Mouse (Mus musculus): ENCODE results near the gene Spag7. TPM values are rescaled to one million over a fixed set of nuclear protein-coding genes. Genes with fewer than 3 reads are reported as not detected.
A peak's percentile ranks its signal among the peaks of the same experiment; 100 is the strongest.

Spag7 gene
- total RNA-seq (2022) = 10 to 100 TPM; 77.0 to 99.5 (median 81.7) TPM

DNA sequence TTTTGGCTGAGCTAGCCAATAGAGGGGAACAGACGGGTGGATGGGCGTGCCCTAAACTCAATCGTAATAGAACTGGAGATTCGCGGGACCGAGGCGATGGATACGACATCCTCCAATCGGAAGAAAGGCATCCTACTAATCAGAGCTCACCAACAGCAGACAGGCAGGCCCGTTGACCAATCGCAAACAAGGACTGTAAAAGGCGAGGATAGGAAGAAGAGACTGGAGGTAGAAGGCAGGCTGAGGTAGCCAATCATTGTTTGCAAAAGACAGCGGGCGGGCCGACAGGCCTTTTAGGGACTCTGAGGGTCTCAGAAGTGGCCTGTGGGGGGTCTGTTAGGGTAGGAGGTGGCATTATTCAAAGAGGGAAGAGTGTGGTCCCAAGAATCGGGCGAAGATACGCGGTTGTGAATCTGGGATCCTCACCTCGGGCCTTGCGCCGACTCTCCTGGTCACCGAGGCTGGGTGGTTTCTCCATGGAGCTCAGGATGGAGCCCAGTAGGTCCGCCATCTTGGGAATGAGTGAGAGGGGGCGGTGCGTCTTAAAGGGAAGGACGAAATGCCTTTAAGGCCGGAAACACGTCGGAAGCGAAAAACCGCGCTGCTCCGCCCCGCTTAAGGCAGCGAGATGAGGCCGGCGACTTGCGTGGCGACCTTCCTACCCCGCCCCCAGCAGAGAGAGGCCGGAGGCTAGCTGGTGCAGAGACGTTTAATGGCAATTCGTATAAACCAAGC, at the start of gene Spag7:
Gene Spag7 (minus strand): TSS at position 646 of the 735 bp plus-strand sequence.
- peak; percentile 97 to 98 for DNase-seq (ENCODE audit: low spot score in 2 of 2)

DNA sequence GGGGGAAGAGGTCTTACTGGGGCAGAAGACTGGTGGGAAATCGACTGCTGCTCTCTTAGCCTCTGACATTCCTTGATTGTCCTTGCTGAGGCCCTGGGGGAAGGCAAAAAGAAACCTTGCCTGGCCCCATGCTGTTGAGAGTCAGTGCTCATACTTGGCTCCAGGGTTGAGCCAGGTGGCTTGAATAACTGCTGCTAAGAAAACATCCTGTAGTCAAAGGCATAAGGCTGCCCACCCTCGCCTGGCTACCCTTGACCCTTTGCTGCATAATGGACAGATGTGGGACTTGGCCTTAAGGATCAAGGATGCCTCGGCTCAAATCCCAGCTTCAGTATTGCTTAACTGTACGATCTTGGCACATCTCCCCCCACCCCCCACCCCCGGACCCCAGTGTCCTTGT, 49.3 kb upstream of the Spag7 start:
- DNase-seq (ENCODE audit: low spot score in 2 of 2) = no peak

DNA sequence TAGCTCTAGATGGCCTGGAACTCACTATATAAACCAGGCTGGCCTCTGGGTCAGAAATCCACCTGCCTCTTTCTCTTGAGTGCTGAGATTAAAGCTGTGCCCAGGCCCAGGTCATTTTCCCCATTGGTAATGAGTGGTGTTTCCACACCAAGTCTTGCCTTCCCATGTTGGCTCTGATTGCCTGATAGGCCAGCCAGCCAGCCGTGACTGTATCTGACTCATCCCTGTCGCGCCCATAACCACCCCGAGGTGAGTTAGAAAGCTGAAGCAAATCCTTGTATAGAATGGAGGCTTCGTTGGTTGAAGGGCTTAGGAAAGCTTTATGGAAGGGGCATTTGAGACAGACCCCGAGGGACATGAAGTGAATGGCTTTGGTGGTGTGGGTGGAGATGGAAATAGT, 46.6 kb upstream of the Spag7 start:
- no peak for DNase-seq (ENCODE audit: low spot score in 2 of 2)

DNA sequence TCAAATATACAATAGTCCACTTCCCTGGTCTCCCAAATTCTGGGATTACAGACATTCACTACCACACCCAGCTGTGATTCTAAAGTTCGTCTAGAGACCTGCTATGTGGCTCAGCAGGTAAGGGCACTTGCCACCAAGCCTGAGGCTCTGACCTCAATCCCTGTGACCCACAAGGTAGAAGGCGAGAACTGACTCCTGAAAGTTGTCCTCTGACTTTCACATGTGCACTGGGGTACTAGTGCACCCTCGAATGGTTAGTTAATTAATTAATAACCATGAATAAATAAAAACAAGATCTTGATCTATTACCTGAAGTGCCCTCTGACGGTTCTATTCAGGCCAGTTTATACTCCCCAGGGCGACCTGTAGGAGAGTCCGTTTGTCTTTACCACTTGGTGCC, 44.0 kb upstream of the Spag7 start:
- DNase-seq (ENCODE audit: low spot score in 2 of 2) = no peak

DNA sequence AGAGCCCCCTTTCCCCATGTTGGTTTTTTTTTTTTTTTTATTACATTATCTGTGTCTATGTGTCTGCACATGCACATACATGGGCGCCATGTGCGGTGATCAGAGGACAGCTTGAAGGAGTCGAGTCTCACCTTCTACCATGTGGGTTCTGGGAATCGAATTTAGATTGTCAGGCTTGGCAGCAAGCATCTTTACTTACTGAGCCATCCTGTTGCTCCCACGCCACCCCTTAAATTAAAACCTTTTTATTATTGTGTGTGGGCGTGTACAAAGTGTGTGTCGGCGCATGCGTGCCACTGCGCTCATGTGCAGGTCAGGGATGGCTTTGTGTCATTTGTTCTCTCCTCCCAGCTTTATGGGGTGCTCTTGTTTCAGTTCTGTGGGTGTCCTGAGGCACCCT, 41.8 kb upstream of the Spag7 start:
- DNase-seq (ENCODE audit: low spot score in 2 of 2) = no peak

DNA sequence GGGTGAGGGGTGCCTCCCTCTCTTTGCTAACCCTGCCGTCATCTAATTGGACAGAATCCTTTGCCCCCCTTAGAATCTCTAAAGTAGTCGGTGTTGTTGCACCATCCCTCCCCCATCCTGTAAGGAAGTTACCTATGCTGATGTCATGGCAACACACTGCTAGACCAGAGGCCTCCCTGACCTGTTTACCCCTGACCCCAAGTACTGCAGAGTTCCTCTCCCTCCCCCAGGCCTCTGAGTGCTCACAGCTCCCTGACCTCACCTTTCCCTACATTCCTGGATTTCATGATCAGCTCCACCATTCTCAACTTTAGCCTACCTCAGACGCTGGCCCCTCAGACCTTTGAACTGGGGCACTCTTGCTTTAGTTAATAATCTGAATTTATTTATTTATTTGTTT, 36.9 kb upstream of the Spag7 start:
- DNase-seq (ENCODE audit: low spot score in 2 of 2) = no peak

DNA sequence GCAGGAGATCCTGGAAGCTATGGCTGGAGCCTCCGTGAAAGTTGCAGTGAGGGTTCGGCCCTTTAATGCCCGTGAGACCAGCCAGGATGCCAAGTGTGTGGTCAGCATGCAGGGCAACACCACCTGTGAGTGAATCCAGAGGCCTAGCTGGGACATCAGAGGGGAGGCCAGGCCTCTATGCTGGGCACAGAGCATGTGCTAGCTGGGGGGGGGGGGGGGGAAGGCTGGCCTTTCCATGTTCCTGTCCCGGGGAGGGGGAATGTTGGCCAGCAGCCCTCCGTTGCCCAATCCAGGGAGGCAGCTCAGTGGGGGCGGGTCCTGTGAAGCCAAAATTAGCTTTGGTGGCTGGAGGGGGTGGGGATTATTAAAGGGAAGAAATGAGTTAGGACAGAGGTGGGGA, 33.6 kb upstream of the Spag7 start:
- peak; percentile 79 to 89 for DNase-seq (ENCODE audit: low spot score in 2 of 2)

DNA sequence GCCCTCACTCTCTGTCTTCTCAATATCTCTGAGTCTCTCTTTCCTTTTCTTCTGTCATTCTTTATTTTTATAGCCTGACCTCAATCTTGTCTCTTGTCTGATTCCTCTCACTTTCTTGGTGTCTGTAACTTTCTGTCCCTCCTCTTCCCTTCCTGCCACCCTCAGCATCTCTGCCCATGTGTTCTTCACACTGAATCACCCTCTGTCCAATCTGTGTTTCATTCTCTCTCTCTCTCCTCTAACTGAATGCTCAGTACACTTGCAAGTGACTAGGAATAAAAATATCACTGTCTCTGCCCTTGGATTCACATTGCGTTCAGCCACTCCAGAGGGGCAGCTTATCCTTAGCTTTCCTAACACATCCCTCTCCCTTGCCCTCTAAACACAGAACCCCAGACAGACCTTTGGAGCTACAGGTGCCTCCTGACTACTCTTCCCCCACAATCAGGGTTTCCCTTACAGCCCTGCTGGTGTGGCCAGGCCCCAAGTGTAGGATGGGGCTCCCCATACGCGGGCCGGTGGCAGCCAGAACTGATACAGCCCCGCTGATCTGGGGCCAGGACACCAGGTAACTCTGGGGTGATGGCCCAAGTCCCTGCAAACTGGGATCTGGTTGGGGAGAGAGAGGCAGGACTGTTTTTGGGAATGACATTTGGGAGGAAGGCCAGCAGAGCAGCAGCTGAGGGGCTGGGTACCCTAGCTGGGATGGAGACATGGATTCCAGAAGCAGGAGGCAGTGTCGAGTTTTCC, 32.9 kb upstream of the Spag7 start:
- no peak for DNase-seq (ENCODE audit: low spot score in 2 of 2)

DNA sequence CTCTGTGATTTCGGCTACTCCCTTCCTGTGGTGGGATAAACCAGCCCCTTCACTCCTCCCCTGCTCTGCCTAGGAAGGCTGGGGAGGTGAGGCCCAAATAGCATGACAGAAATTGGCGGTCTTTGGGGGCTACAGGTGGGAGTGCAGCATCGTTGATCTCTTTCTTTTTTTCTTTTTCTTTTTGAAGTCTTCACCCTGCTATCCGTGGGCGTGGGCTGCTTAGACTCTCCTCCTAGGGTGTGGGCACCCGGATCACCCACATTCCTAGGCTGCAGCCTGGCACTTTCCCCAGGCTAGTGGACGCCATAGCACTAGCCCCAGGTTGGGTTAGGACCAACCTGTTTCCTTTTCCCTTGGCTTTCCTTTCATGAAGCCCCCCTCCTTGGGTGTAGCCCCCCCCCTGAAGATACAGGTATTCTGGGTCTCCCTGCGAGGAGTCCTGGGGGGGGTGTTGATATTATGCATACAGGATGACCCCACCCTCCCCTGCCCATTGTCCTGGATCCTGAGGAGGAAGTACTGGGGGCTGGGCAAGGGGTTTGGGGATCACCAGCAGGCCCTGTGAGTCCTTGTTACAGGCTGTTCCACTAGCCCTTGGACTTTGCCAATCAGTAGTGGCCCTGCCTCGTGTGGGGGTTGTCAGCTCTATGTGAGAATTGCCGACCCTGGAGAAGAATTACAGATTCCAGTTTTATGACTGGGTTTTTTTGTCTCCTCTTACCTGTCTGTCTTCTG, 32.2 kb upstream of the Spag7 start:
- no peak for DNase-seq (ENCODE audit: low spot score in 2 of 2)

DNA sequence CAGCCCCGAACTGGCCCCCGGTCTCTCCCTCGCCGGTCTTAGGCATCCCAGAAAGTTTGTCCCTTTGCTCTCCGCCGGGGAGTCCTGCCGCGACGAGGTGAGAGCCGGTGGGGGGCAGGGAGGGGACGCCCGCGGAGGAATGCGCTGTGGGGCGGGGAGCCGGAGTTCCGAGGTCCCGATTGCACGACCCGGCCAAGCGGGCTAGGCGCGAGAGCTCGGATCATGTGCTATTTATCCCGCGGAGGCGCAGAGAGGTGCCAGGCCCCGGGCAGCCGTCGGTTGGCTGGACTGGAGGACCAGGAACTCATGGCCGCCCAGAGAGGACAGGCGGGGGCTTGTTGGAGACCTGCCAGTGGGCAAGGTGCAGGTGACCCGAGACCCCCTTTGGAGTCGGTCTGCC, 31.4 kb upstream of the Spag7 start:
- DNase-seq (ENCODE audit: low spot score in 2 of 2) = peak; percentile 87 to 92

DNA sequence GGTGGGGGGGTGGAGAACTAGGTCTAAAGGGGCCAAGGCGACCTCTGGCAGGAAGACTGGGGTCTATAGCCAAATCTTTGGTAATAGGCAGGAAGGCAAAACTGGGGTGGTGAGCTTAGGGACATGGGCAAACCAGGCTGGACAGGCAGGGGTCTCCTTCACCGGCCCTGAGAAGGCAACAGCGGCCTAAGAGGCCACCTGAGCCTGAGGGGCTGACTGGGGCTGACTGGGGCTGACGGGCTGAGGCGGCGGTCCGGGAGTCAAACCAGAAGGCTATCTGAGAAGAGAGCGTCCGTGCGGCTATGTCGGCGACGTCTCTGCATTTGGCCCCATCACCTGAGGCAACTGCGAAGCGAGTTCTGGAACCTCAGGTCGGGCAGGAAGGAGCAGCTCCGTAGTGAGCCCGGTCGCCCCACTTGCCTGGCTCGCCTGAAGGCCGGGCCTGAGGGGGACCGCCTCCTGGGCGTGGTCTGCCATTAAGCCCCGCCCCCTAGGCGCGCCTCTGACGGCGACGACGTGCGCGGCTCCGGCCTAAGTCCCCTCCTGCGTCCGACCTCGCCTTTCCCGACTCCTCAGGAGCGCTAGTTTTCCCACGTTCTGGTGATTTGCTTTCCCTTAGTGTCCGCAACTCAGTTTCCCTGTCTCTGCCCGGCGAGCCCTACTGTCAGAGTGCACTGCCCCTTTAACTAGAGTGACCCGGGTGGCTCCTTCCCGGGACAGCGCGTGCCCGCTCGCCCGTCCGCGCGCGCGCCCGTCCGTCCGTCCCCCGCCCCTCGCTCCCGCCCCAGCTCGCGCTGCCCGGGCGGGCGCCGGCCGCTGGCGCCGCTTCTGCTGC, 30.7 kb upstream of the Spag7 start, which contains the start of the genes Inca1 and Kif1c:
Gene Inca1 (minus strand): TSS at position 434 of the 835 bp plus-strand sequence.
Gene Kif1c (plus strand): TSS at position 827 of the 835 bp plus-strand sequence.
- peak; percentile 91 to 94 for DNase-seq (ENCODE audit: low spot score in 2 of 2)

DNA sequence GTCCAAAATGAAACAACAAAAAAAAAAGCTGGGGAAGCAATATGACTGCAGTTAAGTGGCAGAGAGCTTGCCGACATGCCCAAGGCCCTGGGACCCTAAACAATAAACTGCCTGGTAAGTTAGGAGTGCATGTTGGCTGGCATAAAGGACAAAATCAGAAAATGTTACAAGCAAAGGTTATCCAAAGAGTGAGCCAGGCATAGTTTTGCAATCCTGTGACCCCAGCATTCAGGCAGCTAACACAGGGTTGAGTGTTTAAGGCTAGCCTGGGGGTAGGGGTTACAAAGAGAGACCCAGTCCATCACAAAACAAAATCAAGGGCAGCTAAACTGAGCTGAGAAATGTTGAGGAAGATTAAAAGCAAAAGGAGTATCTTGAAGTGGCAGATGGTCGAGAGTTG, 29.8 kb upstream of the Spag7 start:
- no peak for DNase-seq (ENCODE audit: low spot score in 2 of 2)

DNA sequence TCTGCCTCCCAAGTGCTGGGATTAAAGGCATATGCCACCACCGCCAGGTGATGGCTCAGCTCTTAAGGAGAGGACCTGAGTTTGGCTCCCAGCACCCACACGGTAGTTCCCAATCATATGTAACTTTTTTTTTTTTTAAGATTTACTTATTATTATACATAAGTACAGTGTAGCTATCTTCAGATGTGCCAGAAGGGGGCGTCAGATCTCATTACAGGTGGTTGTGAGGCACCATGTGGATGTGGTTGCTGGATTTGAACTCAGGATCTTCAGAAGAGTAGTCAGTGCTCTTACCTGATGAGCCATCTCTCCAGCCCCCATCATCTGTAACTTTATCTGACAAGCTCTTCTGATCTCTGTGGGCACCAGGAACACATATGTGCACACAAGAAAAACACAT, 28.2 kb upstream of the Spag7 start:
- no peak for DNase-seq (ENCODE audit: low spot score in 2 of 2)

DNA sequence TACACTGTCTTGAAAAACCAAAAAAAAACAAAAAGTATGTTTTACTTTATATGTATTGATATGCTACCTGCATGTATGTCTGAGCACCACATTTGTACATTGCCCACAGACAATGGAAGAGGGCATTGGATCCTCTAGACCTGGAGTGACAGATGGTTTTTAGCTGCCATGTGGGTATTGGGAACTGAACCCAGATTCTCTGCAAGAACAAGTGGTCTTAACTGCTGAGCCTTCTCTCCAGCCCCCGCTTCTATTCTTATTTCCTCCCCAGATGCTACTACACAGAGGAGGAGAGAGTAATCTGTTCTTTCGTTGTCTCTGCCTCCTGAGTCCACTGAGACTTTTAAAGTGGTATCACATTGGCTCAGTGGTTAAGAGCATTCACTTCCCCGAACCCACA, 24.3 kb upstream of the Spag7 start:
- DNase-seq (ENCODE audit: low spot score in 2 of 2) = no peak

DNA sequence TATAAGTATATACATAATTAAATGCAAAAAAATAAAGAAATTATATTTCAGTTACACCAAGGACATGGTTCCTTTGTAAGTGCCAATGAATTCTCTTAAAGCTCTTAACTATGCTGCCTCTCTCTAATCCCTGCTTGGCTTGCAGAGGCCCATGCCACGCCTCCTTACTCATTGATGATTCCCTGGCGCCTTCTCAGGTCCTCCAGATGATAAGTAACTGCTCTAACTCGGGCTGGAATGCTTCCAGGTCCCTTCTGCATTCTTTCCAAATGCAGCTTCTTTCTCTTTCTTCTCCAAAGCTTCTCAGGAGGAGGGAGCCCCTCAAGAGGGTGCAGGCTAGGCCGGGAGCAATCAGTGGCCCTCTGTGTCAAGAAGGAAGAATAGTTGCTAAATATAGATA, 20.4 kb upstream of the Spag7 start:
- DNase-seq (ENCODE audit: low spot score in 2 of 2) = no peak

DNA sequence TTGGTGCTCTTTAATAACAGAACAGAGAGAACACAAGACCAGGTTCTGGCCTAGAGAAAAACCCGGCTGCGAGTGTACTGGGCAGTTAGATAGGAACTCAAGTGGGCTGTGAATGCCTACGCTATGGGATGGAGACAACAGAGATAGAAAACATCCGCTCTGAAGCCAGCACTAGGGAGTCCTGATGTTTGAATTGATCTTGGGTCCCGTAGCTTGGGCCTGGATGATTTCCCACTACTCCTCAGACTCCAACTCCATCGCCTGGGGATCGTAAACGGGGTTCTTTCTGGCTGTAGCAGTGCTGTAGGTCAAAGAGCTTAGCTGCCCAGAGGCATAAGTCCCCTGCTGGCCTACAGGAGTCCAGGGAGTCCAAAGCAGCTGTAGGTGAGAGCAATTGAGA, 19.2 kb upstream of the Spag7 start:
- no peak for DNase-seq (ENCODE audit: low spot score in 2 of 2)

DNA sequence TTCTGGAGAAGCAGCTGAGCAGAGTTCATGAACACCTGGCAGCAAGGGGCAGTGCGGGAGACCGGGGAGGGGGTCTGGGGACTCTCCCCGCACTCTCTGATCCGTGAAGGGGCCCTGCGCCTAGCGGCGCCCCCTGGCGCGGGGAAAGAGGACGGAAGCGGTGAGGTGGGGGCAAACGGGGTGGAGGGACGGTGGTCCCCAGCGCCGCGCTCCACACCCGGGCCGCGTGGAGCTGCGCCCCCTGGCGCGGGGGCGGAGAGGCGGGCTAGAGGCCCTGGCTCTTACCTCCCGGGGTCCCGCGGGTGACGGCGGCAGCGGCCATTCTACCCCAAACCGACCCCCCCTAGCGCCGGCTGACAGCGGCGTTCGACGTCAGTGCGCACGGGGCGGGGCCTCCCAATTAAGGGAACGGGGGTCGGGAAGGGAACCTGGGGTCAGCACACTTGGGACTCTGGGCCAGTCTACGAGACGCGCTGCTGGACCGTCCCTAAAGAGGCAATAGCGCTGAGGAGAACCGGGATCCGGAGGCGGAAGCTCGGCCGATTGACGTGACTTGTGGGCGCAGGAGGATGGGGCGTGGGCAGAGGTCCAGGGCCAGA, 18.5 kb upstream of the Spag7 start, which contains the start of gene Camta2:
Gene Camta2 (minus strand): TSS at position 505 of the 599 bp plus-strand sequence.
- peak; percentile 85 to 86 for DNase-seq (ENCODE audit: low spot score in 2 of 2)

DNA sequence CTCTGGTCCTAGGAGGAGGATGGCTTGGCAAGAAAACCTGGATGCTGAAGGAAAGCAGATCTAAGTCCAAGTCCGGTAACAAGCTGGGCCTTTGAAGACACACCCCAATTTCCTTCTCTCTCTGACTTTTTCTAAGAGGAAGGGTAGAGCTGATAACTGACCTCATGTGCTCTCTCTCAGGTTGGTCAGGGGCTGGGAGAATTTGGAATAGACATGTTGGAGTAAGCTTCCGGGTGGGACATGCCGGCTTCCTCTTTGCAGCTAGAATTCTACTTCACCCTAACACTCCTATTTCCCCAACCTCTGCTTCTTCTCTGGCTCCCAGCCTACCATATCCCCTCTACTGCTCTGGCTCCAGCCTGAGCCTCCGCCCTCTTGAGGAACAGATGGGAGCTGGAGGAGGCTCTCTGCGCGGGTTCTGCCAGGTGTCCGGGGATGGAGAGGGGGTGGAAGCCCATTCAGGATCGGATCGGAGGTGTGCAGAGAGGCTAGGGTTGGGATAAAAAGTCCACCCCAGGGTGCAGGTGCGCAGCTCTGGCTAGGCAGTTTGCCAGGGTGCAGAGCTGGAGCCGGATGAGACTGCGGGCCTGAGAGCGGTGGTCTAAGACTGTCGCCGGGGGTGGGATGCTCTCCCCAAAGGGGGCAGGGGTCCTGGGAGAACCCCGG, 17.8 kb upstream of the Spag7 start:
- no peak for DNase-seq (ENCODE audit: low spot score in 2 of 2)

DNA sequence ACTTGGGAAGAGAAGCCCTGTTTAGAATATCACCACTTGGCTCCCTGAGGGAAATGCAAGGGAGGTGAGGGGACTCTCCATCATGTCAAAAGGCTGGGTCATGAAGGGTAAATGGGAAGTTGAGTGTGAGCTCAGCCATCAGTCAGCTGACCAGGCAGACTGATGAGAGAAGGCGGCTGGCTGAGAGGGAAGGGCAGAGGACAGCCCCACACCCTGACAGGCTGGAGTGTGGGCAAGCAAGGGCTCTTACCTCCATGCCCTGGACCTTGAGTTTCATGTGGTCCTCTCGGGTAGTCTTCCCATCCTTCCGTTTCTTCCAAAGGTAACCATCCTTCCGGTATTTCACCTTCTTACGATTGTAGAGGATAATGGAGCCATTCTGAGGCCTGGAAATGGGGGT, 14.4 kb upstream of the Spag7 start:
- no peak for DNase-seq (ENCODE audit: low spot score in 2 of 2)

DNA sequence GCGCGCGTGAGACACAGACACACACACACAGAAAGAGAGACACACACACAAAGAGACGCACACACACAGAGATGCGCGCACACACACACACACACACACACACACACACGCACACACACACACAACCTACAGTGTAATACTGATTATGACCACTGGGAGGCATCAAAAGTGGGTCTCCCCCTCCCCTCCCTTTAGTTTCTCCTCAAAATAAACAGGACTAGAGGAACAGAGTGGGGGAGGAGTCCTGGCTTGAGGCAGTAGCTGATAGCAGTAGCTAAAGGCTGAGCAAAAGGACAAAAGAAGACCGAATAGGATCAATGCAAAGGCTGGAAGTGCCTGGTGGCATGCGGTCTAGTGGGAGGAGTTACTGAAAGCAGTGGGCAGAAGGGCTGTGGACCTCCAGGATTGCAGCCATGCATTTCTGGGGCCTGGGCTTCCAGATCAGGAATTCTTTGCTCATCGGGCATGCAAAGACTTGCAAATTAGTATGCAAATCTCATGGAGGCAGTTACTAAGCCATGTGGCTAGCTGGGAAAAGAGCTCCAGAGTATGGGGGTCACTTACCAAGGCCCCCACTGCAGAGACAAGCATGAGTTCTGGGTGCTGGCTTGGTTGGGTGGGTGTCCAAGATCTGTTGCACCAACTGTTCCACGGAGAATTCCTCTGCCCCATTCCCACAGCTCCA, 12.8 kb upstream of the Spag7 start:
- DNase-seq (ENCODE audit: low spot score in 2 of 2) = no peak
